Mouse (Mus musculus) C2C12 (cell line): ENCODE results near the gene Lrrc51. TPM values are rescaled to one million over a fixed set of nuclear protein-coding genes. Genes with fewer than 3 reads are reported as not detected.
A peak's percentile ranks its signal among the peaks of the same experiment; 100 is the strongest.

ENCODE experiments used
- H3K27me3 ChIP-seq: one replicate; pipeline ENCODE4 v1.6.1; 2011; ENCODE audit not compliant: control insufficient read depth, insufficient read depth, insufficient read length
- H3K36me3 ChIP-seq: one replicate; pipeline ENCODE4 v1.6.1; 2011; ENCODE audit not compliant: control insufficient read depth, insufficient read depth
- H3K4me3 ChIP-seq: one replicate; pipeline ENCODE4 v1.5.1; 2011; ENCODE audit warnings: mild to moderate bottlenecking, control low read depth; ENCODE audit not compliant: poor library complexity, insufficient read depth, severe bottlenecking
- H3K79me2 ChIP-seq: one replicate; pipeline ENCODE4 v1.6.1; 2011; ENCODE audit not compliant: control insufficient read depth, insufficient read depth
- H3K79me3 ChIP-seq: one replicate; pipeline ENCODE4 v1.6.1; 2011; ENCODE audit warnings: low read depth, control low read depth
- H3ac ChIP-seq: one replicate; pipeline ENCODE3; 2011; ENCODE audit warnings: low read depth; ENCODE audit not compliant: control insufficient read depth, insufficient read length
- CEBPB ChIP-seq: IDR thresholded peaks from one replicate; pipeline ENCODE4 v1.6.1; 2011; ENCODE audit warnings: low read depth, mild to moderate bottlenecking, control low read depth, moderate library complexity
- CTCF ChIP-seq: IDR thresholded peaks from one replicate; pipeline ENCODE4 v1.5.1; 2011; ENCODE audit not compliant: control insufficient read depth, insufficient read depth, insufficient read length
- FOSL1 ChIP-seq: IDR thresholded peaks from one replicate; pipeline ENCODE4 v1.8.0; 2011; ENCODE audit warnings: mild to moderate bottlenecking, low read length; ENCODE audit not compliant: poor library complexity, insufficient read depth, severe bottlenecking
- MAX ChIP-seq: IDR thresholded peaks from one replicate; pipeline ENCODE4 v1.6.1; 2011; ENCODE audit warnings: mild to moderate bottlenecking, control low read depth
- MYOD1 ChIP-seq: IDR thresholded peaks from one replicate; pipeline ENCODE4 v1.6.1; 2011; ENCODE audit warnings: low read depth; ENCODE audit not compliant: control insufficient read depth, insufficient read length
- MYOG ChIP-seq: IDR thresholded peaks from one replicate; pipeline ENCODE4 v1.6.1; 2011; ENCODE audit not compliant: control insufficient read depth, insufficient read length; ENCODE audit errors: extremely low read depth
- USF1 ChIP-seq: IDR thresholded peaks from one replicate; pipeline ENCODE4 v1.6.1; 2011; ENCODE audit warnings: low read depth, mild to moderate bottlenecking, control low read depth, moderate library complexity
- polyA plus RNA-seq: library from polyadenylated mRNA; unstranded; fragments of >200 nt; fragmentation: generic; extraction: Trizol; gene quantifications from one replicate; pipeline ENCODE4 v1.2.1, GENCODE M21; 2012; ENCODE audit warnings: missing spikeins

Lrrc51 gene
- polyA plus RNA-seq, 1 experiment, result 1.7 TPM

DNA sequence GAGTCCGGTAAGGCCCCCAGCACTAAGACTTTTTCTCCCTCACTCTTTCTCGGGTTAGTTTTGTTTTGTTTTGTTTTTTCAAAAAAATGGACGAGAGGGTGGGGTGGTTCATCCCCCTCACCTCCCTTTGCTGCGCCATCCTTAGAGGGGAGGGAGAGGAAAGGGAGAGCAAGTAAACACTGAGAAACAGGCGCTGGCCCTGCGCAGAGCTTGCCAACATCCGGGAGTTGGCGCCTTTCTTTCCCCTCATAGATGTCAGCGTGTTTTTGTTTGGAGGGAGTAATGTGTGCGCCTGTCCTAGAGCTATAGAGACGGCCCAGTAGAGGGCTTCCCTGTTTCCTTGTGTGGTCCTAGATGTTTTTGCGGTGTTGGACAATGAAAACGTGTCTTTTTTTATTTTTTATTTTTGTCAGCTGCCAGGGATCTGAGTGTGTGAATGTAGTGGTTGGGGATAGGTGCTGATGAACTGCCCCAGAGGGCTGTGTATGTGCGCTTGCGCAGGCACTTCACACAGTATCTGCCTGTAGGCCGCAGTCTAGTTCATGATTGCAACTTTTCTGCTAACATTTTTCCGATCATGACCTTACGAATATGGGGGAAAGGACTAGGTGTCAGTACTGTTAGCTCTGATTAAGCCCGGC is 37.2 kb upstream of the Lrrc51 start:
- Histone ChIP-seq H3K79me2 (peaks cover 88% of the 10 kb centered on the region), H3K27me3 (no peaks in the 10 kb centered on the region), H3K79me3 (peaks cover 81% of the 10 kb centered on the region), H3ac (peak overlapping the region; percentile 58), H3K36me3 (peaks cover 6% of the 10 kb centered on the region), H3K4me3 (peak overlapping the region; percentile 35)
- TF ChIP-seq USF1 (no peak), MYOG (no peak), MAX (peak; percentile 34)

DNA sequence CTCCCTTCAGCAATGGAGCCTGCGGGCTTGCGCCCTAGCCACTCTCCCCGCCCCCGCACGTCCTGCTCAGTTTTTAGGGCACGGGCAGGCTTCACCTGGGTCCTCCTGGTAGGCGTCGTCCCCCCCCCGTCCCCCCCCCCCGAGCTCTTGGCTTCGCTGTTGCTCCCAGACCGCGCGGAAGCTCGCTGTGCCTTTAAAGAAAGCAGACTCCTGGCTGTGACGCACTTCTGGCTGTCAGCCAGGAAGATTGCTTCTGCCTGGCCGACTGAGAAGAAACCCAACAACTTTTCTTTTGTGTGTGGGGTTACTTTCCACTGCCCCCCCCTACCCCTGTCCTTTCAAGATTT is 36.7 kb upstream of the Lrrc51 start:
- Histone ChIP-seq H3ac (peak overlapping the region; percentile 76), H3K79me3 (peaks cover 76% of the 10 kb centered on the region), H3K27me3 (no peaks in the 10 kb centered on the region), H3K79me2 (peaks cover 87% of the 10 kb centered on the region), H3K36me3 (peaks cover 5% of the 10 kb centered on the region), H3K4me3 (peak overlapping the region; percentile 35)
- TF ChIP-seq FOSL1 (no peak), MYOD1 (no peak), MAX (no peak), MYOG (no peak), CTCF (no peak), USF1 (no peak), CEBPB (no peak)

DNA sequence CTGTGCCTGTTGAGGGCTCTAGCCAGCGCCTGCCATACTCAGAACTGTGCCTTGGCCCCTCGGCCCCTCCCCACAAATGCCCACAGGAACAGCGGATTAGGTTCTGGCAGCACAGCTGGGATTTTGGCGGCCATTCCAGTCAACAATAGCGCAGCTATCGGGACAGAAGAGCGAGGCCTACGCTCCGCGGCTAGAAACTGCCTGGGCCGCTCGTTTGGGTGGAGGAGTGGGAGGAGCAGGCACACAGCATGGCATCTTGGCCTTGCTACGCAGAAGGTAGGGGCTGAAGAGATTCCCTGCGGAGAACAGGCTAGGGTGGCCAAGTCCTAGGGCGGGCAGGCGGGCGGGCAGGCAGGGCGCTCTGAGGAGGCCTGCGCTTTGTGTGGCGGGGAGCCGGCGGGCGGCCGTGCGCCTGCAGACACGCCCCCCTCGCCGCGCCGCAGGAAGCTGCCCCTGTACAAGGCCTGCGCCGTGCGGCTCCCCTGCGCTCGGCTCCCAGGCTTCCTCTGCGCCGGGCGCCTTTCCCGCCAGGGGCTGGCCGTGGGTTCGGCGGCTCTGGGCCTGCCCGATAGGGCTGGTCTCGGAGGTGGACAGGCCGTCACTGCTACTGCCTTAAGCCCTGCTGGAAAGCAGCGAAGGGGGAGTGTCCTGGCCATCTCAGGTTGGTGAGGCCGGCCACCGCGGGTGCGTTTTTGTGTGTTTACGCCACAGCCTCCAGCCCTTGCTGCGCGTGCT is 36.2 kb upstream of the Lrrc51 start:
- H3ac ChIP-seq, result peak overlapping the region; percentile 76
- peak overlapping the region; percentile 35 for H3K4me3 ChIP-seq
- peaks cover 87% of the 10 kb centered on the region for H3K79me2 ChIP-seq
- TF ChIP-seq MYOD1 (no peak), CEBPB (no peak), MYOG (no peak), CTCF (no peak), FOSL1 (no peak), USF1 (no peak), MAX (peak; percentile 36)
- peaks cover 71% of the 10 kb centered on the region for H3K79me3 ChIP-seq
- H3K36me3 ChIP-seq, result no peaks in the 10 kb centered on the region
- H3K27me3 ChIP-seq, result no peaks in the 10 kb centered on the region

DNA sequence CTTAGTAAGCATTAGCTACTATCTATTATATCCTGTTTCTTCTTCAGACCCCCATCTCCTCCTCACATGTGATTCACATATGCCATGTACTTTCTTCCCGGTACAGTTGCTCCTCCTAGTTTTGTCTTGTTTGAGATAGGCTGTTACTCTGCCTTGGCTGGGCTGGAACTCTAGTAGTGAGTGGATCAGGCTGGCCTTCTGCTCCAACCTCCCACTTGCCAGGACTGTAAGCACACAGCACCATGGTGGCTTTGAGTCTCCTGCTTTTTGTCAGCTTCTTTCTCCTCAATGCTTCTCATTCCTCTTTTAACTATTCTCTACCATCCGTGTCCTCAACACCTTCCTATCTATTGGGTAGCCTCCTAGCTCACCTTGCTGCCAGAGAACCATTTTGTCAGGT is 35.1 kb upstream of the Lrrc51 start:
- H3K4me3 ChIP-seq, result no peak overlapping the region
- peaks cover 61% of the 10 kb centered on the region for H3K79me3 ChIP-seq
- no peak overlapping the region for H3ac ChIP-seq
- no peaks in the 10 kb centered on the region for H3K36me3 ChIP-seq
- TF ChIP-seq MYOD1, result no peak
- no peak for TF ChIP-seq MYOG
- H3K27me3 ChIP-seq, result no peaks in the 10 kb centered on the region
- H3K79me2 ChIP-seq, result peaks cover 85% of the 10 kb centered on the region

DNA sequence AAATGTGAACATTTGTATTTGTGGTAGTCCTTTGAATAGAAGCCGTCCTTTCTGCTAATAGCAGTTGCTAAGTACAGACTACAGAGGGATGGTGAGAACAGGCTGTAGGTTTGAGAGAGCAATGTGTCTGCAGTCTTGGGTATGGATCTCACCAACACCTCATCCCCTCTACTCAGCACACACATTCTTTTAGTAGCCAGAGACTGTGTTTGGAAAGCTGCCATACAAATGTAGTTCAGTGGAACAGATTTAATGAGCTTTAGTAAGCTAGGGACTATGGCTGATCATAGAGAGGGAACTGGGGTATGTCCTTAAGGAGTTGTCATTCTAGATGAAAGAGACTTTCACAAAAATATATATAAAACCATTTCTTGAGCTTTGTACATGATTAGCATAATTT is 33.6 kb upstream of the Lrrc51 start:
- Histone ChIP-seq H3K27me3 (no peaks in the 10 kb centered on the region), H3ac (no peak overlapping the region), H3K36me3 (no peaks in the 10 kb centered on the region), H3K4me3 (no peak overlapping the region), H3K79me2 (peaks cover 83% of the 10 kb centered on the region), H3K79me3 (peaks cover 53% of the 10 kb centered on the region)
- no peak for TF ChIP-seq CEBPB
- TF ChIP-seq USF1, result no peak
- TF ChIP-seq CTCF, result no peak
- no peak for TF ChIP-seq FOSL1
- no peak for TF ChIP-seq MYOG
- no peak for TF ChIP-seq MAX
- TF ChIP-seq MYOD1, result no peak

DNA sequence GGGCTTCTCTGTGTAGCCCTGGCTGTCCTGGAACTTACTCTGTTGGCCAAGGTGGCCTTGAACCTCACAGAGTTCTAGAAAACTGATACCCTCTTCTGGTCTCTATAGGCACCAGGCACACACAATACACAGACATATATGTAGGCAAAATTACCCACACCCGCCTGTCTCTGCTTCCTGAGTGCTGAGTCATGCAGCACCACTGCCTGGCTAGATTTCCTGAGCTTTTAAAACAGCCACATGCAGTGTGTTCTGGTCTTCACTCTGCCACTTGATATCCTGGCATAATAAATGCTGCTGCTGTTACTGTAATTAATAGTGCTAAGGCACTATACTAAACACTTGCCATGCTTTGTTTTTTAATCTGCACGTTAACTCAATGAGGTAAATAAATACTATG is 31.9 kb upstream of the Lrrc51 start:
- Histone ChIP-seq H3K4me3 (no peak overlapping the region), H3K79me3 (peaks cover 45% of the 10 kb centered on the region), H3K36me3 (no peaks in the 10 kb centered on the region), H3K27me3 (no peaks in the 10 kb centered on the region), H3ac (no peak overlapping the region), H3K79me2 (peaks cover 76% of the 10 kb centered on the region)
- TF ChIP-seq MYOD1 (no peak), CEBPB (no peak), FOSL1 (no peak), MAX (no peak), CTCF (no peak), MYOG (no peak), USF1 (no peak)
